ENCODE assay signal across 28 mouse cellular contexts in the genomic region with DNA sequence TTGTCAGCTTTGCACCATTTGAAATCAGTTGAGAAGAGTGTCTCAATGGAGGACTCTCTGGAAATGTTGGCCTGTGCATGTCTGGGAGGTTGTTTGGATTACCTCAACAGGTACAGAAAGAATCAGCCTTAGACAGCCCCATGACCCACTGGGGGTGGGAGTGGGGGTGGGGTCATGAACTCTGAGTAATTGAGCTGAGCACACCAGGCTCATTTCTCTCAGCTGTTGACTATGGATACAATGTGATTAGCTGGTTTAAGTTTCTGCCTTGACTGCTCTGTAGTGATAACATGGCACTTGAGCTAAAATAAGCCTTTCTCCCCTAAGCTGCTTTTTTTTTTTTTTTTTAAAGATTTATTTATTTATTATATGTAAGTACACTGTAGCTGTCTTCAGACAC.
DNase-seq lines count a peak whose midpoint lies in the region; ATAC-seq and TF ChIP-seq lines count a peak whose summit lies in the region.
"Had no signal": no experiment of that assay in that cellular context is flagged by ENCODE, and none has a peak within 500 bp of the region (broad histone marks: within the 10 kb centered on the region; RNA-seq: fewer than 3 reads in every experiment).

No protein-coding gene starts in this region.

- H3K9me3 ChIP-seq in liver, embryonic 12.5 days (replicated peaks): no peaks in the 10 kb centered on the region
- no peaks in the 10 kb centered on the region for H3K9me3 ChIP-seq in liver, postnatal 0 days (ENCODE audit: low read length)
- no peaks in the 10 kb centered on the region for H3K9me3 ChIP-seq in liver, embryonic 13.5 days (replicated peaks)
- no peaks in the 10 kb centered on the region for H3K9me3 ChIP-seq in heart, embryonic 10.5 days
- H3K9me3 ChIP-seq: embryonic facial prominence, embryonic 10.5 days; embryonic facial prominence, embryonic 13.5 days; forebrain, embryonic 12.5 days; forebrain, embryonic 15.5 days; heart, embryonic 13.5 days; hindbrain, embryonic 12.5 days; hindbrain, embryonic 15.5 days had no signal

- ATAC-seq in liver, embryonic 12.5 days: peak; percentile 64
- no peak for ATAC-seq in liver, postnatal 0 days
- ATAC-seq in liver, embryonic 13.5 days (ENCODE audit: low read depth): peak; percentile 54; the same call in 1 of the 2 replicates
- peak; percentile 37; the same call in 1 of the 2 replicates for ATAC-seq in megakaryocyte progenitor cell, adult 5-6 weeks (replicated peaks; ENCODE audit: poor library complexity)
- ATAC-seq: forebrain, embryonic 15.5 days; Patski had no signal

- peaks cover 18% of the 10 kb centered on the region for H3K4me1 ChIP-seq in liver, embryonic 12.5 days
- H3K4me1 ChIP-seq in liver, postnatal 0 days (ENCODE audit: insufficient read depth): no peaks in the 10 kb centered on the region
- peaks cover 12% of the 10 kb centered on the region for H3K4me1 ChIP-seq in liver, embryonic 13.5 days (replicated peaks)
- H3K4me1 ChIP-seq in heart, embryonic 10.5 days: peaks cover 11% of the 10 kb centered on the region; the same call in 1 of the 2 replicates
- H3K4me1 ChIP-seq: embryonic facial prominence, embryonic 10.5 days; embryonic facial prominence, embryonic 13.5 days; forebrain, embryonic 12.5 days; forebrain, embryonic 15.5 days; hindbrain, embryonic 15.5 days had no signal

- TF ChIP-seq CTCF in liver, postnatal 0 days (IDR thresholded peaks at IDR 0.05; ENCODE audit: low read depth): no peak

- no peak for TF ChIP-seq EP300 in liver, postnatal 0 days (IDR thresholded peaks at IDR 0.05; ENCODE audit: low read depth)

- H3K27me3 ChIP-seq in liver, embryonic 12.5 days (replicated peaks): 0 out of 2 replicates have a peak, but pooled peaks cover 4% of the 10 kb centered on the region
- no peaks in the 10 kb centered on the region for H3K27me3 ChIP-seq in liver, postnatal 0 days (ENCODE audit: insufficient read depth, low read length)
- H3K27me3 ChIP-seq in liver, embryonic 13.5 days: no peaks in the 10 kb centered on the region
- no peaks in the 10 kb centered on the region for H3K27me3 ChIP-seq in heart, embryonic 10.5 days (ENCODE audit: insufficient read depth, poor library complexity, severe bottlenecking)
- H3K27me3 ChIP-seq: CH12.LX; embryonic facial prominence, embryonic 13.5 days; forebrain, embryonic 12.5 days; forebrain, embryonic 15.5 days; heart, embryonic 13.5 days; hindbrain, embryonic 12.5 days; hindbrain, embryonic 15.5 days; Patski had no signal

- no peak for DNase-seq in liver, postnatal 0 days
- DNase-seq in liver, embryonic 13.5 days: no peak
- DNase-seq in cerebellum, adult 8-10 months: no peak
- no peak for DNase-seq in heart, embryonic 10.5 days (ENCODE audit: low spot score)
- DNase-seq: adrenal gland, postnatal 10 days; adrenal gland, postnatal 36 days; B cell, adult 2 months; cerebellum, adult 11 months; cerebellum, adult 2 months; cerebellum, postnatal 10 days; cerebellum, postnatal 36 days; embryo, embryonic 11 days; gastrocnemius, postnatal 25 days; heart, postnatal 14 days; heart, postnatal 4 days had no signal

- no peak overlapping the region for H3K27ac ChIP-seq in liver, embryonic 12.5 days
- H3K27ac ChIP-seq in liver, postnatal 0 days (ENCODE audit: low read depth): no peak overlapping the region
- H3K27ac ChIP-seq in liver, embryonic 13.5 days: no peak overlapping the region
- H3K27ac ChIP-seq in heart, embryonic 10.5 days: no peak overlapping the region
- H3K27ac ChIP-seq: embryonic facial prominence, embryonic 10.5 days; embryonic facial prominence, embryonic 13.5 days; forebrain, embryonic 12.5 days; forebrain, embryonic 15.5 days; hindbrain, embryonic 12.5 days; hindbrain, embryonic 15.5 days had no signal

- H3K36me3 ChIP-seq in liver, embryonic 12.5 days: no peaks in the 10 kb centered on the region
- no peaks in the 10 kb centered on the region for H3K36me3 ChIP-seq in liver, postnatal 0 days (replicated peaks; ENCODE audit: insufficient read depth, low read length)
- no peaks in the 10 kb centered on the region for H3K36me3 ChIP-seq in liver, embryonic 13.5 days
- H3K36me3 ChIP-seq in heart, embryonic 10.5 days: no peaks in the 10 kb centered on the region
- H3K36me3 ChIP-seq: embryonic facial prominence, embryonic 10.5 days; embryonic facial prominence, embryonic 13.5 days; forebrain, embryonic 12.5 days; forebrain, embryonic 15.5 days; G1E; heart, embryonic 13.5 days; hindbrain, embryonic 12.5 days; hindbrain, embryonic 15.5 days had no signal

- H3K4me3 ChIP-seq in liver, embryonic 12.5 days: no peak overlapping the region
- no peak overlapping the region for H3K4me3 ChIP-seq in liver, postnatal 0 days (ENCODE audit: low read depth, low read length)
- no peak overlapping the region for H3K4me3 ChIP-seq in liver, embryonic 13.5 days (replicated peaks)
- H3K4me3 ChIP-seq in heart, embryonic 10.5 days: no peak overlapping the region
- H3K4me3 ChIP-seq: embryonic facial prominence, embryonic 10.5 days; embryonic facial prominence, embryonic 13.5 days; erythroblast, embryonic 14.5 days; forebrain, embryonic 12.5 days; forebrain, embryonic 15.5 days; heart, embryonic 13.5 days; hindbrain, embryonic 12.5 days; hindbrain, embryonic 15.5 days had no signal

- H3K4me2 ChIP-seq in liver, embryonic 12.5 days: no peak overlapping the region
- H3K4me2 ChIP-seq in liver, postnatal 0 days (ENCODE audit: low read depth, low read length): no peak overlapping the region
- H3K4me2 ChIP-seq in liver, embryonic 13.5 days: no peak overlapping the region
- H3K4me2 ChIP-seq: embryonic facial prominence, embryonic 13.5 days; forebrain, embryonic 12.5 days; forebrain, embryonic 15.5 days; heart, embryonic 13.5 days; hindbrain, embryonic 12.5 days; hindbrain, embryonic 15.5 days had no signal

- no peak overlapping the region for H3K9ac ChIP-seq in liver, embryonic 12.5 days
- H3K9ac ChIP-seq in liver, postnatal 0 days (replicated peaks): no peak overlapping the region
- no peak overlapping the region for H3K9ac ChIP-seq in liver, embryonic 13.5 days
- H3K9ac ChIP-seq: embryonic facial prominence, embryonic 13.5 days; forebrain, embryonic 12.5 days; forebrain, embryonic 15.5 days; heart, embryonic 13.5 days; hindbrain, embryonic 12.5 days; hindbrain, embryonic 15.5 days had no signal
